8 mouse cellular contexts compared by ENCODE assay signal in genomic region chr12:4843741-4844140, GRCm38 (mm10). TPM values are rescaled to one million over a fixed set of nuclear protein-coding genes. Genes with fewer than 3 reads are reported as not detected.
DNase-seq lines count a peak whose midpoint lies in the region; ATAC-seq and TF ChIP-seq lines count a peak whose summit lies in the region.

No protein-coding gene starts in this region.

- under 1% methylated on average over 12 of the region's 12 CpGs for WGBS in hindbrain, embryonic 13.5 days
- WGBS in liver, embryonic 12.5 days (ENCODE audit: insufficient replicate concordance): 0% methylated on average over 12 of the region's 12 CpGs

- no peak for TF ChIP-seq POLR2A in embryonic fibroblast, embryonic 13.5 days (IDR thresholded peaks at IDR 0.05; ENCODE audit: low read depth, low read length)

- H3K9me3 ChIP-seq in hindbrain, embryonic 13.5 days: no peaks in the 10 kb centered on the region
- no peaks in the 10 kb centered on the region for H3K9me3 ChIP-seq in liver, embryonic 12.5 days (replicated peaks)

- peak; percentile 29 to 49 for DNase-seq in cerebellum, adult 18-20 months
- DNase-seq in cerebellum, adult 11 months: no peak
- peak; percentile 32 to 35 for DNase-seq in thymus, postnatal 36 days

- H3K4me3 ChIP-seq in embryonic fibroblast, embryonic 13.5 days (ENCODE audit: insufficient read depth, low read length): peak overlapping the region; percentile 82
- peak overlapping the region; percentile 59 for H3K4me3 ChIP-seq in hindbrain, embryonic 13.5 days
- H3K4me3 ChIP-seq in liver, embryonic 12.5 days: peak overlapping the region; percentile 78

- H3K27me3 ChIP-seq in hindbrain, embryonic 13.5 days: peaks cover 18% of the 10 kb centered on the region
- peaks cover 7% of the 10 kb centered on the region for H3K27me3 ChIP-seq in liver, embryonic 12.5 days (replicated peaks)

- H3K4me2 ChIP-seq in hindbrain, embryonic 13.5 days: peak overlapping the region; percentile 72
- H3K4me2 ChIP-seq in liver, embryonic 12.5 days: peak overlapping the region; percentile 99

- TF ChIP-seq CTCF in embryonic fibroblast, embryonic 13.5 days (IDR thresholded peaks at IDR 0.05; ENCODE audit: borderline replicate concordance, insufficient read depth, low read length): no peak

- H3K36me3 ChIP-seq in hindbrain, embryonic 13.5 days: no peaks in the 10 kb centered on the region
- H3K36me3 ChIP-seq in liver, embryonic 12.5 days: peaks cover 4% of the 10 kb centered on the region; the same call in 1 of the 2 replicates

- H3K27ac ChIP-seq in embryonic fibroblast, embryonic 13.5 days (ENCODE audit: insufficient read depth, low read length): peak overlapping the region; percentile 39; the same call in 1 of the 2 replicates
- H3K27ac ChIP-seq in hindbrain, embryonic 13.5 days: no peak overlapping the region
- H3K27ac ChIP-seq in liver, embryonic 12.5 days: peak overlapping the region; percentile 76

- no peaks in the 10 kb centered on the region for H3K4me1 ChIP-seq in embryonic fibroblast, embryonic 13.5 days (ENCODE audit: control insufficient read depth, insufficient read depth, low read length)
- peaks cover 24% of the 10 kb centered on the region for H3K4me1 ChIP-seq in hindbrain, embryonic 13.5 days (replicated peaks)
- peaks cover 47% of the 10 kb centered on the region for H3K4me1 ChIP-seq in liver, embryonic 12.5 days

- ATAC-seq in activated CD4-positive, CD25-positive, alpha-beta regulatory T cell, adult 4 months: peak; percentile 47
- peak; percentile 31; the same call in 1 of the 2 replicates for ATAC-seq in hindbrain, embryonic 13.5 days (ENCODE audit: low FRiP score)
- peak; percentile 53 for ATAC-seq in liver, embryonic 12.5 days
- 0 out of 2 replicates have a peak, but pooled peaks have one; percentile 18 for ATAC-seq in monocyte, adult 5-6 weeks (replicated peaks; ENCODE audit: insufficient number of reproducible peaks, low FRiP score, low TSS enrichment, poor library complexity, severe bottlenecking)

- peak overlapping the region; percentile 70 for H3K9ac ChIP-seq in hindbrain, embryonic 13.5 days
- peak overlapping the region; percentile 73 for H3K9ac ChIP-seq in liver, embryonic 12.5 days

RNA-seq across cellular contexts. Expression of gene Wdcp, which starts 0.6 kb away (rescaled TPM):
- 10 to 100 TPM; 10.1 to 11.6 TPM for polyA plus RNA-seq in activated CD4-positive, CD25-positive, alpha-beta regulatory T cell, adult 4 months (2017; shearing (Covaris generic))
- 8.5 and 11.0 TPM in 2 replicates for polyA plus RNA-seq in embryonic fibroblast, embryonic 13.5 days (2011; ENCODE audit: insufficient read length, low read depth, missing spikeins)
- polyA plus RNA-seq in hindbrain, embryonic 13.5 days (2015; fragmentation: Nextera tagmentation; extraction: Ambion mirVana): 15.5 and 16.8 TPM in 2 replicates
- 19.9 and 21.0 TPM in 2 replicates for polyA plus RNA-seq in liver, embryonic 12.5 days (2016; fragmentation: Nextera tagmentation; extraction: Ambion mirVana)
- 6.2 to 8.5 TPM (median 6.2 TPM) in 3 replicates for total RNA-seq in monocyte, adult 5-6 weeks (2017)

RNA-seq across cellular contexts. Expression of gene Fkbp1b, which starts 2.4 kb away (rescaled TPM):
- not detected for polyA plus RNA-seq in activated CD4-positive, CD25-positive, alpha-beta regulatory T cell, adult 4 months (2017; shearing (Covaris generic))
- 12.9 and 17.2 TPM in 2 replicates for polyA plus RNA-seq in embryonic fibroblast, embryonic 13.5 days (2011; ENCODE audit: insufficient read length, low read depth, missing spikeins)
- polyA plus RNA-seq in hindbrain, embryonic 13.5 days (2015; fragmentation: Nextera tagmentation; extraction: Ambion mirVana): 38.3 and 38.8 TPM in 2 replicates
- polyA plus RNA-seq in liver, embryonic 12.5 days (2016; fragmentation: Nextera tagmentation; extraction: Ambion mirVana): 5.0 and 5.2 TPM in 2 replicates
- total RNA-seq in monocyte, adult 5-6 weeks (2017): 9.4 to 30.7 TPM (median 11.2 TPM) in 3 replicates

RNA-seq across cellular contexts. Expression of gene Sf3b6, which starts 26.4 kb away (rescaled TPM):
- polyA plus RNA-seq in activated CD4-positive, CD25-positive, alpha-beta regulatory T cell, adult 4 months (2017; shearing (Covaris generic)): 100 to 1,000 TPM; 295 to 357 TPM
- polyA plus RNA-seq in embryonic fibroblast, embryonic 13.5 days (2011; ENCODE audit: insufficient read length, low read depth, missing spikeins): 158 and 166 TPM in 2 replicates
- 273 and 274 TPM in 2 replicates for polyA plus RNA-seq in hindbrain, embryonic 13.5 days (2015; fragmentation: Nextera tagmentation; extraction: Ambion mirVana)
- 193 and 203 TPM in 2 replicates for polyA plus RNA-seq in liver, embryonic 12.5 days (2016; fragmentation: Nextera tagmentation; extraction: Ambion mirVana)
- 118 to 202 TPM (median 184 TPM) in 3 replicates for total RNA-seq in monocyte, adult 5-6 weeks (2017)

RNA-seq across cellular contexts. Expression of gene Mfsd2b, which starts 30.4 kb away (rescaled TPM):
- under 1 TPM; 0.16 to 0.25 TPM for polyA plus RNA-seq in activated CD4-positive, CD25-positive, alpha-beta regulatory T cell, adult 4 months (2017; shearing (Covaris generic))
- polyA plus RNA-seq in embryonic fibroblast, embryonic 13.5 days (2011; ENCODE audit: insufficient read length, low read depth, missing spikeins): 0.27 and 0.28 TPM in 2 replicates
- polyA plus RNA-seq in hindbrain, embryonic 13.5 days (2015; fragmentation: Nextera tagmentation; extraction: Ambion mirVana): 2.6 and 2.8 TPM in 2 replicates
- polyA plus RNA-seq in liver, embryonic 12.5 days (2016; fragmentation: Nextera tagmentation; extraction: Ambion mirVana): 94.8 TPM in 2 replicates
- 1.7 to 14.7 TPM in 2 of 3 replicates, not detected in the other for total RNA-seq in monocyte, adult 5-6 weeks (2017)
